Mouse (Mus musculus) forebrain, embryonic 11.5 days (tissue): ENCODE results near the gene Vmn2r81. TPM values are rescaled to one million over a fixed set of nuclear protein-coding genes. Genes with fewer than 3 reads are reported as not detected.
"Not testable (repeated sequence)": the region's sequence is repeated elsewhere in the genome, so short reads cannot be mapped to it uniquely, and the experiment has no call there.

Source experiments
- ATAC-seq: fragments of 200-750 bp; cut with Nextera tagmentation; replicated peaks from 2 replicates; pipeline ENCODE4 v1.8.0; 2017; ENCODE audit warnings: moderate TSS enrichment; ENCODE audit not compliant: low FRiP score
- DNase-seq: peaks from one replicate; pipeline ENCODE4 v3.0.0-alpha.2; 2017; ENCODE audit warnings: low spot score
- H3K27ac ChIP-seq: fragments of 300-500 bp; sonication (generic); 2 replicates; pipeline ENCODE4 v1.5.1; 2014; ENCODE audit warnings: low read depth, low read length
- H3K27me3 ChIP-seq: fragments of 300-500 bp; sonication (generic); 2 replicates; pipeline ENCODE4 v1.6.1; 2014; ENCODE audit warnings: mild to moderate bottlenecking, low read length, mixed read lengths; ENCODE audit not compliant: control insufficient read depth, insufficient read depth
- H3K36me3 ChIP-seq: fragments of 300-500 bp; sonication (generic); 2 replicates; pipeline ENCODE4 v1.6.1; 2014; ENCODE audit warnings: mild to moderate bottlenecking, low read length, moderate library complexity, mixed read lengths; ENCODE audit not compliant: control insufficient read depth, insufficient read depth
- H3K4me1 ChIP-seq: fragments of 300-500 bp; sonication (generic); replicated peaks from 2 replicates; pipeline ENCODE4 v1.6.1; 2014; ENCODE audit warnings: low read length, mixed read lengths; ENCODE audit not compliant: control insufficient read depth, insufficient read depth
- H3K4me2 ChIP-seq: fragments of 300-500 bp; sonication (generic); 2 replicates; pipeline ENCODE4 v1.6.1; 2014; ENCODE audit warnings: low read depth, mild to moderate bottlenecking, low read length, moderate library complexity, mixed read lengths; ENCODE audit not compliant: severe bottlenecking
- H3K4me3 ChIP-seq: fragments of 300-500 bp; sonication (generic); 2 replicates; pipeline ENCODE4 v1.5.1; 2014; ENCODE audit warnings: low read depth, low read length
- H3K9ac ChIP-seq: fragments of 300-500 bp; sonication (generic); 2 replicates; pipeline ENCODE4 v1.6.1; 2014; ENCODE audit warnings: low read length
- H3K9me3 ChIP-seq: fragments of 300-500 bp; sonication (generic); 2 replicates; pipeline ENCODE4 v1.6.1; 2016; ENCODE audit warnings: low read length, mixed read lengths; ENCODE audit not compliant: control insufficient read depth
- WGBS: fragments of 180-500 bp; shearing (Covaris S2); extraction: QIAGEN DNeasy Blood & Tissue Kit; methylation state at CpG from one replicate; pipeline ENCODE4 v1.1.7; 2014; 5-methylcytosine and 5-hydroxymethylcytosine counted together
- polyA plus RNA-seq: library from polyadenylated mRNA; unstranded; fragments of >200 nt; fragmentation: Nextera tagmentation; extraction: Ambion mirVana; gene quantifications from 2 replicates; pipeline ENCODE4 v1.2.1, GENCODE M21; 2014

Gene Vmn2r81
- not detected in 2 replicates for polyA plus RNA-seq

DNA sequence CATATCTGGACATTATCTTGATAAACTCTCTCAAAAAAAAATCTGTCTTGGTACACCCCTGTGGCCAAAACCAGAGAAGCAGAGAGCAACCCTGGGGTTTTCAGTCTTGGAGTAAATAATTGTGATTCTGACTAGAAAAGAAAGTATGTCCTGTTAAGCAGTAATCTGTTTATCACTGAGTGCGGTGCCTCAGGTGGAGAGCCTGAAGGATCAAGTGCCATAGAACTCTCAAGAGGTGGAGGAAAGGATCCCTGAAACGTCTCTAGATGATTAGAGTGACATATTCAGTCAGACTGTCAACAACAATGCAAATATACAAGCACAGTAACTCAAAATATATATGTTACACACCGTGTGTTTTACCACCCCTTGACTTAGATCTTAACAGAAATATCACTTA is at the start of gene Vmn2r81:
Vmn2r81 (plus strand) TSS at position 301 of the 400 bp plus-strand sequence.
- not testable (repeated sequence) for H3K9me3 ChIP-seq, H3K4me1 ChIP-seq, DNase-seq, H3K27me3 ChIP-seq, ATAC-seq, H3K27ac ChIP-seq, H3K9ac ChIP-seq, H3K4me2 ChIP-seq, H3K4me3 ChIP-seq, H3K36me3 ChIP-seq
- WGBS = 72% methylated on average over 2 of the region's 3 CpGs

DNA sequence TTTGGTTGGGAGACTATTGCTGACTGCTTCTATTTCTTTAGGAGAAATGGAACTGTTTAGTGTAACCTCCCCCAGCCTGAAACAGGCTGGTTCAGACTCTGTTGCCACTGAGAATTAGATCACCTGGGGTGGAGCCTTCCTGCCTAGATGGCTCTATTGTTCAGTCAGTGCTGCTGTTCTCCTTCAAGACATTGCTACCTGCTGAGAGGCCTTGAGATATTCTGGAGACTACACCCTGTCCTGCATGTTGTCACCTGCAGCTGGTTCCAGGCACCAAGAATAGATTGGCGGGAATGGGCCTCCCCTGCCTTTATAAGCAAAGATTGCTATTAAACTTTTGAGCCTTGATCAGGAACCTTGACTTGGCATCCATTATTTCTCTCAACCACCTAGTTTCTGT is 47.5 kb upstream of the Vmn2r81 start:
- H3K27me3 ChIP-seq, H3K9ac ChIP-seq, DNase-seq, H3K4me2 ChIP-seq, H3K4me1 ChIP-seq, H3K4me3 ChIP-seq, H3K36me3 ChIP-seq, ATAC-seq, H3K27ac ChIP-seq, H3K9me3 ChIP-seq: not testable (repeated sequence)
- 78% methylated on average over 1 of the region's 1 CpGs for WGBS

DNA sequence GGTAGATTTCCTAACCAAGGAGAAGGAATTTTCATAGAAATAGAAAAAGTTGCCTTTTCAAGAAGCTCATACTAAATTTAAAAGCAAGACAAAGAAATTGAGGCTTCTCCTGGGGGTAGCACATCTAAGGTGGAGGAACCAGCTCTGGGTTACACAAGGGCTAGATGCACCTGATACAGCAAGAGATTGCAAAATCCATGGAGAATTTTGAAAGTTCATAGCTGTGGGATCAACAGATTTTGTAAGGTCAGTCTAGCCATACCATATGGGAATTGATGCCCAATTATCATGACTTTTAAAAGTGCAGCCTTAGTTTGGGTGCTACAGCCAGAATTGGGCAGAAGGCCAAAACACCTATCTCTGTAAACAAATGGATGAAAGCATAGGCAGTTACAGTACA is 27.1 kb upstream of the Vmn2r81 start:
- H3K27me3 ChIP-seq = no peaks in the 10 kb centered on the region
- no peak overlapping the region for H3K27ac ChIP-seq
- no peaks in the 10 kb centered on the region for H3K36me3 ChIP-seq
- H3K4me1 ChIP-seq = no peaks in the 10 kb centered on the region
- H3K4me2 ChIP-seq = no peak overlapping the region
- no peak for DNase-seq
- H3K9me3 ChIP-seq = no peaks in the 10 kb centered on the region
- no peak for ATAC-seq
- H3K9ac ChIP-seq = no peak overlapping the region
- no peak overlapping the region for H3K4me3 ChIP-seq

DNA sequence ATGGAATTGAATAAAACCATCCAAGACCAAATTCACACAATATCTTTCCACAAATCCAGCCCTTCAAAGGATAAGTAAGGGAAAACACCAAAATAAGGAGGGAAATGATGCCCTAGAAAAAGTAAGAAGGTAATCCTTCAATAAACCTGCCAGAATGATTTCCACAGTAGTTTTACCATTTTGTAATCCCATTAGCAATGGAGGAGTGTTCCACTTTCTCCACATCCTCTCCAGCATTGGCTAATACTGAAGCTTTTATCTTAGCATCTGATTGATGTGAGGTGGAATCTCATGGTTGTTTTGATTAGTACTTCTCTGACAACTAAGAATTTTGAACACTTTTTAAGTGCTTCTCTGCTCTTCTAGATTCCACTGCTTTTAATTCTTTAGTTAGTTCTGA is 25.9 kb upstream of the Vmn2r81 start:
- Histone ChIP-seq H3K27ac (no peak overlapping the region), H3K36me3 (no peaks in the 10 kb centered on the region), H3K4me2 (no peak overlapping the region), H3K27me3 (no peaks in the 10 kb centered on the region), H3K4me3 (no peak overlapping the region), H3K4me1 (no peaks in the 10 kb centered on the region), H3K9ac (no peak overlapping the region), H3K9me3 (no peaks in the 10 kb centered on the region)
- ATAC-seq (no peak), DNase-seq (no peak)

DNA sequence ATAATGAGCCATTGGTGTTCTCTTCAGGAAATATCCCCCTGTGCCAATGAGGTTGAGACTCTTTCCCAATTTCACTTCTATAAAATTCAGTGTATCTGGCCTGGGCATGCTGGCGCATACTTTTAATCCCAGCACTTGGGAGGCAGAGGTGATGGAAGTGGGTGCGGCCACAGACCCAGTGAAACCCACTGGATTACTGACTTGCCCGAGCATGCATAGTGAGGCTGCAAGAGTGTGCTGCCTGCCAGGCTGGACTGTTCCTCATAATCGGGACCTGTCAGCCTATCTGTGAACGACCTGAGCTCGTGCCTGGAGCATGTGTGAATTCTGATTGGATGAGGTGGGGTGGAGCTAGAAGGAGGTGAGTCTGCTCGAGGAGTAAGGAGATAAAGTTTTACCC is 25.3 kb upstream of the Vmn2r81 start:
- Histone ChIP-seq H3K27ac (no peak overlapping the region), H3K9ac (no peak overlapping the region), H3K4me1 (no peaks in the 10 kb centered on the region), H3K4me3 (no peak overlapping the region), H3K9me3 (no peaks in the 10 kb centered on the region), H3K4me2 (no peak overlapping the region), H3K36me3 (no peaks in the 10 kb centered on the region), H3K27me3 (no peaks in the 10 kb centered on the region)
- ATAC-seq (no peak), DNase-seq (no peak)
- WGBS = 78% methylated on average over 7 of the region's 7 CpGs

DNA sequence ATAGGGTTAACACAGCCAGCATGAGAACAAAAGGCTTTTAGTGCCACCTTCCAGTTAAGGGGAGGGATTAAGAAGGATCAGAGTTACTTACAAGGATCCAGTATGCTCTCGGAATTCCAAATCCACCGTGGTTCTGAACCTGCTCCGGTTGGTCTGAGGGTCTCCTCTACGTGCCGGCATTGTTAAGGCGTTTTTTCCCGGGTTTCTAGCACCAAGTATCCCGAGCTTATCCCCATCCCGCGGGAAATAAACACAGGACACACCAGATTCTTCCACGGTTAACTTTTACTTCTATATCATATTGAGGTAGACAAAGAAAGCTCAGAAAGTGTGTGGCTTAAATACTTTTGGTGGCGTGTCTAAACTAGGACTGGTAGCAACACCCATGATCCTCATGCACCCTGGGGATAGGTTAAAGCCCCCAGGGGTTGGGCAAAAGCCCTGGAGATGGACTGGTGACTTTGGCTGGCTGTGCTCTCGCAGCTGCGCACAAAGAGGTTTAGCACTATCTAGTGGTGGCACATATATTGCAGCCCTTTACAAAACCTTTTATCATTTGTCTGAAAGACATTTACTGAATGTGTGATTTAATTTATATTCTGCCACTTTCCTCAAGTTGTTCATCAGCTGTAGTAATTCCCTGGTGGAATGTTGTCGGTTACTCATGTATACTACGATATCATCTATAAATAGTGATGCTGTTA is 74.7 kb downstream of the Vmn2r81 start:
- ATAC-seq (peak; percentile 75), DNase-seq (peak; percentile 53)
- H3K27me3 ChIP-seq, H3K27ac ChIP-seq, H3K9me3 ChIP-seq, H3K9ac ChIP-seq, H3K4me1 ChIP-seq, H3K36me3 ChIP-seq: not testable (repeated sequence)
- 5% methylated on average over 16 of the region's 16 CpGs for WGBS
- H3K4me3 ChIP-seq = peak overlapping the region; percentile 26
- H3K4me2 ChIP-seq = peak overlapping the region; percentile 31; the same call in 1 of the 2 replicates

DNA sequence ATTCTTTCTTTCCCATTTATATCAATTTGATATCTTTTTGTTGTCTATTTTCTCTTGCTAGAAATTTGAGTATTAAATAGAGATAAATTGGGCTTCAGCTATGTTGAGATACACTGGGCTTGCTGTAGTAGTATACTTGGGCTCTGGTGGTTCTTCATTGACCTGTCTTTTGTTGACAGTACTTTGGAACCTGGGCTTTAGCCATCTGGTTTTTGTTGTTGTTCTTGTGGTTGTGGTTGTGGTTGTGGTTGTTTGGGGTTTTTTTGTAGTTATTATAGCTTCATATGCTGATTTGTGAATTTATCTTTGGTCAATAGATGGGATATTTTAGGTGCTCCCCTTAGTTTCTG is 75.2 kb downstream of the Vmn2r81 start:
- Histone ChIP-seq H3K4me3 (no peak overlapping the region), H3K4me1 (no peaks in the 10 kb centered on the region), H3K4me2 (no peak overlapping the region), H3K27ac (no peak overlapping the region), H3K9ac (no peak overlapping the region), H3K27me3 (no peaks in the 10 kb centered on the region), H3K36me3 (no peaks in the 10 kb centered on the region), H3K9me3 (no peaks in the 10 kb centered on the region)
- DNase-seq = no peak
- peak; percentile 78 for ATAC-seq

Other genes starting within 250 kb of the Vmn2r81 start
- gene Olfr1351, start 235.2 kb upstream of the Vmn2r81 start, polyA plus RNA-seq = not detected in 2 replicates
- not detected in 2 replicates for gene Olfr57, start 219.0 kb upstream of the Vmn2r81 start, polyA plus RNA-seq
- 34.3 and 36.4 TPM in 2 replicates for gene 2610008E11Rik, start 150.1 kb upstream of the Vmn2r81 start, polyA plus RNA-seq
- not detected in 2 replicates for gene Vmn2r80, start 98.9 kb upstream of the Vmn2r81 start, polyA plus RNA-seq
- not detected in 2 replicates for gene Vmn2r82, start 108.8 kb downstream of the Vmn2r81 start, polyA plus RNA-seq
- not detected in 2 replicates for gene Vmn2r83, start 221.0 kb downstream of the Vmn2r81 start, polyA plus RNA-seq